Mouse (Mus musculus): ENCODE data around the gene Vmn2r100.

Gene Vmn2r100

DNA sequence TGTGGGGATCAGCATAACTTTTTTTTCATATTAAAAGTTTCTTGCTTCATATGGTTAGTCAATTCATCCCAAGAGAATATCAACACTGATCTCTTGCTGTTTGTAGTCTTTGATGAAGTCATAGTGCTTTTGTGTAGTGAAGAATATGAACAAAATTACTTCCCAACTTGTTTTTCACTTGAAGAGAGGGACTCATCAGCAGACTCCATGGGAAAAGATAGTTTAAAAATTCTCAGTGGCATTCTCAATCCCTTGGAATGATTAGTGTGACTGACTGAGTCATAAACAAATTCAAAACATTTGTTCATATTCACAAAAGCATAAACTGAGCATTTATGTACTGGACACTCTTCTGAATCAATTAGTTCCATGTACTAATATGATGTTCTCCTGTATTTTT, at the start of gene Vmn2r100:
Gene Vmn2r100 (plus strand): TSS at position 301 of the 400 bp plus-strand sequence.
- DNase-seq = no peak

DNA sequence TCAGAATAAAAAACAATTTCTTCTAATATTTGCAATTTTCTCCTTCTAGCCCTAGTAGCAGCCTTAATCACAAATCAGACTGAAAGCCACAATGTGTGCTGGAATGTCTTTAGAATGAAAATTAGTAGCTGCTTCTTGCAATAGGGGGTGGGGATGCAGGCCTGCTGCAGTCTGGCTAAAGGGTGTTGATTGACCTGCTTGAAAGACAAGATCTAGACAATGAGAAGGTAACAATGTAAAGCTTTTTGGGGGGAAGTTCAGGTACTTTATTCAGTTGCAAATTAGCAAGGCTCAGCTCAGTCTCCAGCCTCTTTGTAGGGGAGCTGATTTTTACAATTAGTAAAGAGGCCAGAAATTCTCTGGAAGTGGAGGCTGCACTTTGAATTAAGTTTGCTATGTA, 21.7 kb upstream of the Vmn2r100 start:
- DNase-seq = no peak

DNA sequence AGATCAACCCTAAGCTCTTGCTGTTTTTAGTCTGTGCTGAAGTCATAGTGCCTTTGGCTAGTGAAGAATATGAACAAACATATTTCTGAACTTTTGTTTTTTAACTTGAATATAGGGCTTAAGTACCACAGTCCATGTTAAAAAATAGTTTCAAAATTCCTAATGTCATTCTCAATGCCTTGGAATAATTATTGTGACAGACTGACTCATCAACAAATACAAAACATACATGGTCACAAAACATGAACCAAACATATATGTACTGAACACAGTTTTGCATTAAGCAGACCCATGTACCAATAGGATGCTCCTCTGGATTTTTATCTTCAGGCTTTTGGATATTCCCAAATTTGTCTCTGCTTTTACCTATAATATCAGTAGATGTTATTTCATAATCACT, 72.4 kb downstream of the Vmn2r100 start, which contains the start of gene Vmn2r101:
Gene Vmn2r101 (plus strand): TSS at position 301 of the 400 bp plus-strand sequence.
- no peak for DNase-seq

All from layer of hippocampus, adult 9-11 months (tissue).